15 mouse cellular contexts compared by ENCODE assay signal in genomic region chr11:11928586-11928985, GRCm38 (mm10). TPM values are rescaled to one million over a fixed set of nuclear protein-coding genes. Genes with fewer than 3 reads are reported as not detected.
DNase-seq lines count a peak whose midpoint lies in the region; ATAC-seq and TF ChIP-seq lines count a peak whose summit lies in the region.
"Had no signal": no experiment of that assay in that cellular context is flagged by ENCODE, and none has a peak within 500 bp of the region (broad histone marks: within the 10 kb centered on the region; RNA-seq: fewer than 3 reads in every experiment).

No protein-coding gene starts in this region.

- no peak for TF ChIP-seq CTCF in liver, embryonic 14.5 days (IDR thresholded peaks at IDR 0.05; ENCODE audit: low read depth)

- H3K9me3 ChIP-seq in heart, embryonic 10.5 days = no peaks in the 10 kb centered on the region
- H3K9me3 ChIP-seq in liver, embryonic 14.5 days (ENCODE audit: control insufficient read depth, low read length) = no peaks in the 10 kb centered on the region
- no peaks in the 10 kb centered on the region for H3K9me3 ChIP-seq in forebrain, embryonic 14.5 days (replicated peaks; ENCODE audit: control insufficient read depth, low read length)
- H3K9me3 ChIP-seq: embryonic facial prominence, embryonic 12.5 days; forebrain, embryonic 15.5 days; limb, embryonic 13.5 days had no signal

- no peak for DNase-seq in heart, embryonic 10.5 days (ENCODE audit: low spot score)
- DNase-seq in heart, adult 9 months (ENCODE audit: low spot score in 2 of 2) = no peak
- DNase-seq in kidney, adult 8-10 months = peak; percentile 64 to 80
- DNase-seq in kidney, postnatal 10 days = no peak
- DNase-seq in fat pad, adult 2 months (ENCODE audit: extremely low read depth, low read depth, low spot score) = peak; percentile 51
- no peak for DNase-seq in liver, embryonic 14.5 days (ENCODE audit: low read depth in 3 of 3, low spot score in 3 of 3)
- no peak for DNase-seq in adrenal gland, postnatal 14 days
- DNase-seq in forebrain, embryonic 14.5 days (ENCODE audit: low spot score) = no peak
- DNase-seq: cerebellum, postnatal 10 days; lung, postnatal 4 days; midbrain, embryonic 14.5 days had no signal

- H3K9ac ChIP-seq in liver, embryonic 14.5 days (replicated peaks) = no peak overlapping the region
- H3K9ac ChIP-seq in forebrain, embryonic 14.5 days (ENCODE audit: low read length) = no peak overlapping the region
- H3K9ac ChIP-seq: embryonic facial prominence, embryonic 12.5 days; forebrain, embryonic 15.5 days; limb, embryonic 13.5 days had no signal

- 88% methylated on average over 2 of the region's 2 CpGs for WGBS in heart, embryonic 10.5 days
- 75% methylated on average over 2 of the region's 2 CpGs for WGBS in liver, embryonic 14.5 days (ENCODE audit: insufficient replicate concordance)
- 91% methylated on average over 2 of the region's 2 CpGs for WGBS in forebrain, embryonic 14.5 days

- H3K4me2 ChIP-seq in liver, embryonic 14.5 days (ENCODE audit: low read depth) = no peak overlapping the region
- no peak overlapping the region for H3K4me2 ChIP-seq in forebrain, embryonic 14.5 days (ENCODE audit: low read length)
- H3K4me2 ChIP-seq: embryonic facial prominence, embryonic 12.5 days; forebrain, embryonic 15.5 days; limb, embryonic 13.5 days had no signal

- peaks cover 18% of the 10 kb centered on the region for H3K4me1 ChIP-seq in heart, embryonic 10.5 days
- H3K4me1 ChIP-seq in liver, embryonic 14.5 days (replicated peaks; ENCODE audit: control insufficient read depth in 2 of 2, insufficient read depth in 2 of 2, low read length in 1 of 2) = peaks cover 5 to 10% of the 10 kb centered on the region in 2 experiments
- H3K4me1 ChIP-seq in forebrain, embryonic 14.5 days (ENCODE audit: control insufficient read depth, insufficient read depth, low read length) = no peaks in the 10 kb centered on the region
- H3K4me1 ChIP-seq: embryonic facial prominence, embryonic 12.5 days; forebrain, embryonic 15.5 days had no signal

- H3K36me3 ChIP-seq in heart, embryonic 10.5 days = peaks cover 45% of the 10 kb centered on the region
- no peaks in the 10 kb centered on the region; the same call in 1 of the 2 replicates for H3K36me3 ChIP-seq in liver, embryonic 14.5 days (replicated peaks; ENCODE audit: control insufficient read depth, insufficient read depth, low read depth)
- peaks cover 28% of the 10 kb centered on the region for H3K36me3 ChIP-seq in forebrain, embryonic 14.5 days (ENCODE audit: control insufficient read depth, insufficient read depth, low read length)

- H3K27ac ChIP-seq in heart, embryonic 10.5 days = peak overlapping the region; percentile 53
- no peak overlapping the region for H3K27ac ChIP-seq in liver, embryonic 14.5 days
- no peak overlapping the region for H3K27ac ChIP-seq in forebrain, embryonic 14.5 days (ENCODE audit: low read depth, low read length)
- H3K27ac ChIP-seq: embryonic facial prominence, embryonic 12.5 days; forebrain, embryonic 15.5 days; limb, embryonic 13.5 days had no signal

- no peak for TF ChIP-seq EP300 in liver, embryonic 14.5 days (IDR thresholded peaks at IDR 0.05; ENCODE audit: low read depth)

- no peak overlapping the region for H3K4me3 ChIP-seq in heart, embryonic 10.5 days
- no peak overlapping the region for H3K4me3 ChIP-seq in liver, embryonic 14.5 days (ENCODE audit: insufficient read depth in 1 of 2, low read depth in 2 of 2, low read length in 2 of 2)
- H3K4me3 ChIP-seq in forebrain, embryonic 14.5 days (ENCODE audit: low read depth, low read length) = no peak overlapping the region
- H3K4me3 ChIP-seq: embryonic facial prominence, embryonic 12.5 days; forebrain, embryonic 15.5 days; limb, embryonic 13.5 days had no signal

- H3K27me3 ChIP-seq in heart, embryonic 10.5 days (ENCODE audit: insufficient read depth, poor library complexity, severe bottlenecking) = no peaks in the 10 kb centered on the region
- no peaks in the 10 kb centered on the region for H3K27me3 ChIP-seq in liver, embryonic 14.5 days (ENCODE audit: control insufficient read depth, insufficient read depth, low read length)
- no peaks in the 10 kb centered on the region for H3K27me3 ChIP-seq in forebrain, embryonic 14.5 days (replicated peaks; ENCODE audit: control insufficient read depth, insufficient read depth, low read length)
- H3K27me3 ChIP-seq: embryonic facial prominence, embryonic 12.5 days; forebrain, embryonic 15.5 days; limb, embryonic 13.5 days had no signal

- ATAC-seq in liver, embryonic 14.5 days (ENCODE audit: insufficient read depth) = peak; percentile 37; the same call in 1 of the 2 replicates
- ATAC-seq in forebrain, embryonic 14.5 days = no peak
- ATAC-seq: activated CD4-positive, CD25-positive, alpha-beta regulatory T cell, adult 4 months; forebrain, embryonic 15.5 days had no signal

RNA-seq across cellular contexts. Expression of gene Ddc, which starts 30.6 kb away (rescaled TPM):
- 34.5 and 42.8 TPM in 2 replicates for polyA plus RNA-seq in heart, embryonic 10.5 days (2016; fragmentation: Nextera tagmentation; extraction: Ambion mirVana)
- polyA plus RNA-seq in liver, embryonic 14.5 days (2012; rRNA removed) = 3.0 and 4.3 TPM in 2 replicates
- 7.4 and 8.2 TPM in 2 replicates for polyA plus RNA-seq in liver, embryonic 14.5 days (2014; fragmentation: Nextera tagmentation; extraction: Ambion mirVana)
- 66.4 and 68.7 TPM in 2 replicates for total RNA-seq in adrenal gland, postnatal 14 days (2021)
- polyA plus RNA-seq in forebrain, embryonic 14.5 days (2014; fragmentation: Nextera tagmentation; extraction: Ambion mirVana) = 7.3 TPM in 2 replicates

Comparison
In these comparisons a context has a peak if more than half of its experiments do, and no peak if none do; other contexts are left out.
1. DNase-seq: peak in kidney, adult 8-10 months (2 of 2) and fat pad, adult 2 months (single experiment); none in heart, embryonic 10.5 days (single experiment), heart, adult 9 months (0 of 2), kidney, postnatal 10 days (single experiment), liver, embryonic 14.5 days (0 of 3), adrenal gland, postnatal 14 days (single experiment) and forebrain, embryonic 14.5 days (single experiment).